Mouse (Mus musculus) hindbrain, embryonic 14.5 days (tissue): ENCODE measurements around the gene Olfr315. TPM values are rescaled to one million over a fixed set of nuclear protein-coding genes. Genes with fewer than 3 reads are reported as not detected.
"Not testable (repeated sequence)": the region's sequence is repeated elsewhere in the genome, so short reads cannot be mapped to it uniquely, and the experiment has no call there.

ENCODE experiments used
- ATAC-seq: fragments of 200-750 bp; cut with Nextera tagmentation; 2 replicates; pipeline ENCODE4 v1.8.0; 2017; ENCODE audit warnings: moderate number of reproducible peaks, mild to moderate bottlenecking, moderate TSS enrichment, moderate library complexity; ENCODE audit not compliant: low FRiP score
- DNase-seq: peaks from one replicate; pipeline ENCODE4 v3.0.0-alpha.2; 2015; ENCODE audit warnings: low spot score
- H3K27ac ChIP-seq: fragments of 300-500 bp; sonication (generic); 2 replicates; pipeline ENCODE4 v1.5.1; 2014; ENCODE audit warnings: mild to moderate bottlenecking, moderate library complexity
- H3K27me3 ChIP-seq: fragments of 300-500 bp; sonication (generic); 2 replicates; pipeline ENCODE4 v1.6.1; 2014; ENCODE audit warnings: mild to moderate bottlenecking, low read length, mixed read lengths; ENCODE audit not compliant: control insufficient read depth, insufficient read depth
- H3K36me3 ChIP-seq: fragments of 300-500 bp; sonication (generic); replicated peaks from 2 replicates; pipeline ENCODE4 v1.6.1; 2014; ENCODE audit not compliant: control insufficient read depth, insufficient read depth
- H3K4me1 ChIP-seq: fragments of 300-500 bp; sonication (generic); replicated peaks from 2 replicates; pipeline ENCODE4 v1.6.1; 2014; ENCODE audit warnings: antibody characterized with exemption, low read length, mixed read lengths; ENCODE audit not compliant: control insufficient read depth, insufficient read depth
- H3K4me2 ChIP-seq: fragments of 300-500 bp; sonication (generic); replicated peaks from 2 replicates; pipeline ENCODE4 v1.6.1; 2014; ENCODE audit warnings: mild to moderate bottlenecking, moderate library complexity
- H3K4me3 ChIP-seq: fragments of 300-500 bp; sonication (generic); replicated peaks from 2 replicates; pipeline ENCODE4 v1.5.1; 2014; ENCODE audit warnings: mild to moderate bottlenecking, low read length
- H3K9ac ChIP-seq: fragments of 300-500 bp; sonication (generic); 2 replicates; pipeline ENCODE4 v1.6.1; 2014
- H3K9me3 ChIP-seq: fragments of 300-500 bp; sonication (generic); 2 replicates; pipeline ENCODE4 v1.6.1; 2016; ENCODE audit warnings: low read length; ENCODE audit not compliant: control insufficient read depth
- WGBS: fragments of 180-500 bp; shearing (Covaris S2); extraction: QIAGEN DNeasy Blood & Tissue Kit; methylation state at CpG from one replicate; pipeline ENCODE4 v1.1.7; 2014; 5-methylcytosine and 5-hydroxymethylcytosine counted together
- polyA plus RNA-seq: library from polyadenylated mRNA; unstranded; fragments of >200 nt; fragmentation: Nextera tagmentation; extraction: Ambion mirVana; gene quantifications from 2 replicates; pipeline ENCODE4 v1.2.1, GENCODE M21; 2014

Gene Olfr315
- polyA plus RNA-seq, 1 experiment from 2014 or later, result not detected

DNA sequence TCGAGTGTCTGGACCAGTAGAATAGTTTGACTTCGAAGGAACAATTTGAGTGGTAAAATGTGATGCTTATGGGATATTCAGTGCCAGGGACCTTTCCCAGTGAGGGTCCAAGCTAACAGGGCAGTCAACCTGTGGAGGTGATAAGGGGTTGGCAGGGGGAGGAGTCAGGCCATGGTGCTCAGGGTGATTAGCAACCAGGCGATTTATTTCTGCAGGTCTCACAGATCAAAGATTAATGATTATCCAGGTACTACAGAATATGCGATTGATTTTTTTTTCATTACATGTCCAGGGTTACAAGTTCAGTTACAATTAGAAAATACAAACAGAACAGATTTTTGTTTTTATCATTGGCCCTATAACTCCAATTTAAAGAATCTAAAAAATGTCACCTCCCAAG, 30.9 kb downstream of the Olfr315 start:
- no peak for DNase-seq
- Histone ChIP-seq H3K27ac (no peak overlapping the region), H3K4me1 (peaks cover 10% of the 10 kb centered on the region), H3K27me3 (no peaks in the 10 kb centered on the region), H3K9me3 (no peaks in the 10 kb centered on the region), H3K4me2 (no peak overlapping the region), H3K9ac (no peak overlapping the region), H3K4me3 (no peak overlapping the region), H3K36me3 (no peaks in the 10 kb centered on the region)
- WGBS, result 81% methylated on average over 4 of the region's 4 CpGs
- ATAC-seq, result no peak

- H3K9ac ChIP-seq, result no peak overlapping the region
- no peak overlapping the region for H3K4me2 ChIP-seq
- no peak overlapping the region for H3K4me3 ChIP-seq
- no peaks in the 10 kb centered on the region for H3K9me3 ChIP-seq
- DNase-seq, result no peak
- no peaks in the 10 kb centered on the region for H3K27me3 ChIP-seq
- 69% methylated on average over 2 of the region's 2 CpGs for WGBS
- peaks cover 10% of the 10 kb centered on the region for H3K4me1 ChIP-seq
- H3K27ac ChIP-seq, result no peak overlapping the region
- H3K36me3 ChIP-seq, result no peaks in the 10 kb centered on the region
- no peak for ATAC-seq
Measured at GRCm38 (mm10) chr11:58804393-58804792, 31.4 kb downstream of the Olfr315 start.

DNA sequence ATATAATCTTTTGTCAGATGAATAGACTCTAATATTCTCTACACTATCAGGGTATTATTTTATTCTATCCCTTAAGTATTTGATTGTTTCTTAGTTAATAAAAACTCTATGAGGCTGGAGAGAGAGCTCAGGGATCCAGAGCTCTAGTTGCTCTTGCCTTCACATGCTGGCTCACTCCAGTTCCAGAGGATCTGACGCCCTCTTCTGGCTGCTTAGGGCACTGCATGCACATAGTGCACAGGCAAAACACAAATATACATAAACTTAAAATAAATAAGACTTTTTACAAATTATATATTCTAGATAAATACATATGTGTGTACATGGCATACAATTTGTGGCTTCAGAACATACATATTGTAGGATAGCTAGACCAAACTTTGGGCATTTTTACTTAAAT, 39.0 kb downstream of the Olfr315 start:
- Histone ChIP-seq H3K36me3 (no peaks in the 10 kb centered on the region), H3K4me2 (no peak overlapping the region), H3K4me3 (no peak overlapping the region), H3K9me3 (no peaks in the 10 kb centered on the region), H3K27me3 (no peaks in the 10 kb centered on the region), H3K27ac (no peak overlapping the region), H3K9ac (no peak overlapping the region), H3K4me1 (no peaks in the 10 kb centered on the region)
- ATAC-seq, result no peak
- DNase-seq, result no peak
- WGBS, result 3% methylated on average over 1 of the region's 1 CpGs

GRCm38 (mm10) chr11:58814700-58815099, 41.7 kb downstream of the Olfr315 start, which contains the start of gene Olfr313:
Olfr313 (plus strand) TSS chr11:58815000.
- not testable (repeated sequence) for H3K9me3 ChIP-seq, H3K36me3 ChIP-seq, H3K9ac ChIP-seq, ATAC-seq, H3K4me3 ChIP-seq, H3K27me3 ChIP-seq, H3K4me1 ChIP-seq, H3K27ac ChIP-seq, H3K4me2 ChIP-seq, DNase-seq
- WGBS, result 54% methylated on average over 1 of the region's 1 CpGs

DNA sequence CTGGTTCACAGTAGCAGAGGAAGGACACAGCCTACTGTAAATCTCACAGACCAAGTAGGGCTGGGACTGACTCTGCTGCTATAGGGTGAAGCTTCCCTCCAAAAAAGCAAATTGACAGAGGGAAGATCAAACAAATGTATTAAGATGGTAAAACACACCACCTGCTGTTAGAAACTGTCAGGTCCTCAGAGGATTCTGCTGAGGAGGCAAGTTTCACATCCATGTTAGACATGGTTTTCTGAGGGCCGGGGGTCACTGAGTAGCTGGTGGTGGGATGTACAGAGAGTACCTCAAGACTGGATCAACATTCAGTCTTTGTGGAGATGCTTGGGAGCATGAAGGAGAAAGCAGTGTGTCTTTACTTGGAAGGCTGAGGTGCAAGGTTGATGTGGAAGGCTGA, 42.7 kb downstream of the Olfr315 start:
- ATAC-seq, result no peak
- Histone ChIP-seq H3K36me3 (no peaks in the 10 kb centered on the region), H3K9me3 (no peaks in the 10 kb centered on the region), H3K4me2 (no peak overlapping the region), H3K4me1 (no peaks in the 10 kb centered on the region), H3K4me3 (no peak overlapping the region), H3K27me3 (no peaks in the 10 kb centered on the region), H3K9ac (no peak overlapping the region), H3K27ac (no peak overlapping the region)
- WGBS, result 78% methylated on average over 1 of the region's 1 CpGs
- DNase-seq, result no peak

- not testable (repeated sequence) for DNase-seq, ATAC-seq, H3K9me3 ChIP-seq
Measured at GRCm38 (mm10) chr11:58828937-58829336, 55.9 kb downstream of the Olfr315 start, which contains the start of gene Olfr312. Olfr312 (plus strand) TSS chr11:58829237.

DNA sequence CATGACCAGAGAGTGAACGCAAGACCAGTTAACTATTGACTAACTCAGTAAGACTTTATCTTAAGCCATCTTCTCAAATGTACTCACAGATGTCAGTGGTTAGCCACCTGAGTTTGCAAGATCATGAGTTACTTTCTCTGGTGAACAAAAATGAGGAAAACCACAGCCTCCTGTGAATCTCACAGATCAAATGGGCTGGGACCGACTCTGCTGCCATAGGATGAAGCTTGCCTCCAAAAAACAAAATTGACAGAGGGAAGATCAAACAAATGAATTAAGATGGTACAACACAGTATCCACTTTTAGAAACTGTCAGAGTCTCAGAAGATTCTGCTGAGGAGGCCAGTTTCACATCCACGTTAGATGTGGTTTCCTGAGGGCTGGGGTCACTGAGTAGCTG, 56.8 kb downstream of the Olfr315 start:
- Histone ChIP-seq H3K9me3 (no peaks in the 10 kb centered on the region), H3K27me3 (no peaks in the 10 kb centered on the region), H3K9ac (no peak overlapping the region), H3K27ac (no peak overlapping the region), H3K4me1 (no peaks in the 10 kb centered on the region), H3K4me2 (no peak overlapping the region), H3K4me3 (no peak overlapping the region), H3K36me3 (no peaks in the 10 kb centered on the region)
- ATAC-seq (no peak), DNase-seq (no peak)
- 88% methylated on average over 3 of the region's 3 CpGs for WGBS

More at GRCm38 (mm10) chr11:58828937-58829336, 55.9 kb downstream of the Olfr315 start, which contains the start of gene Olfr312:
- not testable (repeated sequence) for H3K27ac ChIP-seq, H3K4me3 ChIP-seq, H3K4me2 ChIP-seq, H3K36me3 ChIP-seq, H3K9ac ChIP-seq, H3K4me1 ChIP-seq, H3K27me3 ChIP-seq

Other genes starting within 250 kb of the Olfr315 start
- gene Olfr330, start 238.4 kb upstream of the Olfr315 start, polyA plus RNA-seq, result not detected in 2 replicates
- gene Olfr329-ps, start 226.8 kb upstream of the Olfr315 start, polyA plus RNA-seq, result 0.12 TPM in 1 of 2 replicates, not detected in the other
- gene Olfr328, start 217.6 kb upstream of the Olfr315 start, polyA plus RNA-seq, result 0.12 TPM in 1 of 2 replicates, not detected in the other
- gene Olfr224, start 202.6 kb upstream of the Olfr315 start, polyA plus RNA-seq, result not detected in 2 replicates
- not detected in 2 replicates for gene Olfr325, start 195.5 kb upstream of the Olfr315 start, polyA plus RNA-seq
- 0.25 TPM in 1 of 2 replicates, not detected in the other for gene Olfr324, start 178.1 kb upstream of the Olfr315 start, polyA plus RNA-seq
- gene 2210407C18Rik, start 157.1 kb upstream of the Olfr315 start, polyA plus RNA-seq, result not detected in 2 replicates
- not detected in 2 replicates for gene Olfr323, start 142.7 kb upstream of the Olfr315 start, polyA plus RNA-seq
- gene Trim58, start 132.7 kb upstream of the Olfr315 start, polyA plus RNA-seq, result 0.20 TPM in 1 of 2 replicates, not detected in the other
- not detected in 2 replicates for gene Olfr322, start 114.4 kb upstream of the Olfr315 start, polyA plus RNA-seq
- gene Olfr320, start 92.1 kb upstream of the Olfr315 start, polyA plus RNA-seq, result not detected in 2 replicates
- gene Olfr319, start 74.0 kb upstream of the Olfr315 start, polyA plus RNA-seq, result not detected in 2 replicates
- not detected in 2 replicates for gene Olfr318, start 49.2 kb upstream of the Olfr315 start, polyA plus RNA-seq
- 0.09 and 0.12 TPM in 2 replicates for gene Olfr317, start 34.0 kb upstream of the Olfr315 start, polyA plus RNA-seq
- not detected in 2 replicates for gene Olfr316, start 20.5 kb upstream of the Olfr315 start, polyA plus RNA-seq
- gene Olfr314, start 9.8 kb downstream of the Olfr315 start, polyA plus RNA-seq, result not detected in 2 replicates
- 6.5 and 9.4 TPM in 2 replicates for gene Fam183b, start 28.8 kb downstream of the Olfr315 start, polyA plus RNA-seq
- gene Olfr313, start 41.8 kb downstream of the Olfr315 start, polyA plus RNA-seq, result not detected in 2 replicates
- not detected in 2 replicates for gene Olfr312, start 56.0 kb downstream of the Olfr315 start, polyA plus RNA-seq
- not detected in 2 replicates for gene Olfr311, start 66.1 kb downstream of the Olfr315 start, polyA plus RNA-seq
- gene Gm12258, start 74.0 kb downstream of the Olfr315 start, polyA plus RNA-seq, result 24.2 and 25.7 TPM in 2 replicates
- 13.6 and 14.6 TPM in 2 replicates for gene 2810021J22Rik, start 94.0 kb downstream of the Olfr315 start, polyA plus RNA-seq
- gene Zfp39, start 131.0 kb downstream of the Olfr315 start, polyA plus RNA-seq, result 8.7 and 9.8 TPM in 2 replicates
- not detected in 2 replicates for gene Btnl10, start 144.7 kb downstream of the Olfr315 start, polyA plus RNA-seq
- 682 and 743 TPM in 2 replicates for gene Rnf187, start 165.7 kb downstream of the Olfr315 start, polyA plus RNA-seq
- 109 and 138 TPM in 2 replicates for gene Hist3h2ba, start 175.7 kb downstream of the Olfr315 start, polyA plus RNA-seq
- 86.9 and 94.9 TPM in 2 replicates for gene Hist3h2a, start 181.5 kb downstream of the Olfr315 start, polyA plus RNA-seq
- 0.76 and 1.1 TPM in 2 replicates for gene Trim17, start 181.5 kb downstream of the Olfr315 start, polyA plus RNA-seq
- gene Trim11, start 204.9 kb downstream of the Olfr315 start, polyA plus RNA-seq, result 18.9 and 22.1 TPM in 2 replicates